Mouse (Mus musculus) olfactory bulb, adult 2 months (tissue): ENCODE data around the gene Pth2.
"Not testable (repeated sequence)": the region's sequence is repeated elsewhere in the genome, so short reads cannot be mapped to it uniquely, and the experiment has no call there.

ENCODE experiments used
- CTCF ChIP-seq: fragments of 200-500 bp; IDR thresholded peaks from 2 replicates; pipeline ENCODE4 v1.5.1; 2012; ENCODE audit warnings: low read depth, mild to moderate bottlenecking, low read length, moderate library complexity; ENCODE audit not compliant: insufficient read depth
- POLR2A ChIP-seq: fragments of 200-500 bp; IDR thresholded peaks from 2 replicates; pipeline ENCODE4 v1.6.1; 2012; ENCODE audit warnings: mild to moderate bottlenecking, low read depth, low read length, moderate library complexity; ENCODE audit not compliant: insufficient read depth

DNA sequence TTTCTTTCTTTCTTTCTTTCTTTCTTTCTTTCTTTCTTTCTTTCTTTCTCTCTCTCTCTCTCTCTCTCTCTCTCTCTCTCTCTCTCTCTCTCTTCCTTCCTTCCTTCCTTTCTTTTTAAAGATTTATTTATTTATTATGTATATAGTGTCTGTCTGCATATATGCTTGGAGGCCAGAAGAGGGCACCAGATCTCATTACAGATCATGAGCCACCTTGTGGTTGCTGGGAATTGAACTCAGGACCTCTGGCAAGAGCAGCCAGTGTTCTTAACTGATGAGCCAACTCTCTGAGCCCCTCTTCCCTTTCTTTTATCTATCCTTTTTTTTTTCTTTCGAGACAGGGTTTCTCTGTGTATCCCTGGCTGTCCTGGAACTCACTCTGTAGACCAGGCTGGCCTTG lies 7.0 kb upstream of the Pth2 start:
- not testable (repeated sequence) for TF ChIP-seq POLR2A, CTCF
